Mouse (Mus musculus) heart, embryonic 12.5 days (tissue): ENCODE measurements around the gene Def8. TPM values are rescaled to one million over a fixed set of nuclear protein-coding genes. Genes with fewer than 3 reads are reported as not detected.
A peak's percentile ranks its signal among the peaks of the same experiment; 100 is the strongest.
"Not testable (repeated sequence)": the region's sequence is repeated elsewhere in the genome, so short reads cannot be mapped to it uniquely, and the experiment has no call there.

Experiments used
- ATAC-seq: fragments of 200-750 bp; cut with Nextera tagmentation; 2 replicates; pipeline ENCODE4 v1.8.0; 2017; ENCODE audit warnings: moderate TSS enrichment, moderate library complexity; ENCODE audit not compliant: insufficient number of reproducible peaks, low FRiP score
- H3K27ac ChIP-seq: fragments of 300-500 bp; sonication (generic); 2 replicates; pipeline ENCODE4 v1.5.1; 2016; ENCODE audit warnings: mild to moderate bottlenecking, moderate library complexity; ENCODE audit not compliant: poor library complexity, severe bottlenecking
- H3K27me3 ChIP-seq: fragments of 300-500 bp; sonication (generic); replicated peaks from 2 replicates; pipeline ENCODE4 v1.6.1; 2016; ENCODE audit warnings: mild to moderate bottlenecking, moderate library complexity
- H3K36me3 ChIP-seq: fragments of 300-500 bp; sonication (generic); 2 replicates; pipeline ENCODE4 v1.6.1; 2016; ENCODE audit warnings: mild to moderate bottlenecking, moderate library complexity
- H3K4me1 ChIP-seq: fragments of 300-500 bp; sonication (generic); replicated peaks from 2 replicates; pipeline ENCODE4 v1.6.1; 2016; ENCODE audit warnings: mild to moderate bottlenecking
- H3K4me2 ChIP-seq: fragments of 300-500 bp; sonication (generic); 2 replicates; pipeline ENCODE4 v1.6.1; 2016; ENCODE audit warnings: mild to moderate bottlenecking, moderate library complexity
- H3K4me3 ChIP-seq: fragments of 300-500 bp; sonication (generic); 2 replicates; pipeline ENCODE4 v1.5.1; 2016; ENCODE audit warnings: mild to moderate bottlenecking
- H3K9ac ChIP-seq: fragments of 300-500 bp; sonication (generic); 2 replicates; pipeline ENCODE4 v1.6.1; 2016; ENCODE audit warnings: mild to moderate bottlenecking, moderate library complexity
- H3K9me3 ChIP-seq: fragments of 300-500 bp; sonication (generic); replicated peaks from 2 replicates; pipeline ENCODE4 v1.6.1; 2016; ENCODE audit warnings: mild to moderate bottlenecking, moderate library complexity
- WGBS: fragments of 180-500 bp; shearing (Covaris S2); methylation state at CpG from one replicate; pipeline ENCODE4 v1.1.7; 2016; 5-methylcytosine and 5-hydroxymethylcytosine counted together
- polyA plus RNA-seq: library from polyadenylated mRNA; unstranded; fragments of >200 nt; fragmentation: Nextera tagmentation; extraction: Ambion mirVana; gene quantifications from 2 replicates; pipeline ENCODE4 v1.2.1, GENCODE M21; 2016

Gene Def8
- polyA plus RNA-seq, 1 experiment from 2014 or later: 34.7 TPM

GRCm38 (mm10) chr8:123453951-123454350 lies 30.6 kb downstream of the Def8 start:
- no peak for ATAC-seq
- WGBS: 82% methylated on average over 5 of the region's 5 CpGs
- H3K9me3 ChIP-seq: no peaks in the 10 kb centered on the region
- H3K27me3 ChIP-seq: no peaks in the 10 kb centered on the region
- peaks cover 87% of the 10 kb centered on the region for H3K36me3 ChIP-seq
- no peak overlapping the region for H3K4me3 ChIP-seq
- H3K9ac ChIP-seq: no peak overlapping the region
- no peak overlapping the region for H3K4me2 ChIP-seq
- H3K27ac ChIP-seq: no peak overlapping the region
- H3K4me1 ChIP-seq: no peaks in the 10 kb centered on the region

DNA sequence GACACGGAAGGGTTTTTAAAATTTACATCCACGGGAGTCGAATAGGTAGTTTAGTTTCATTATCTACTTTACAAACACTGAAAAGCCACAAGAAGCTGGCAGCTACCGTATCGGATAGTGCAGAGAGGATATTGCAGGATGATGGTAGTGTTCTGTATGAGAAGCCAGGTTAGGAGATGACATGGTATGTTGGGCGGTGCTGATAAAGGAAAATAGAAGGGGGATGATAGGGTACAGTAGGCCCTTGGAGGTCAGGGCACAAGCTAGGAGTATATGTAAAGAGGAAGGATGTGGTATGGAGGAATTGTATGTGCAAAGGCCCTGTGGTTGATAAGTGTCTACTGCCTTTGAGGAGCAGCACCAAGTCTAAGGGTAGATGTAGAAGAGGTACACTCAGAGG lies 31.2 kb downstream of the Def8 start:
- WGBS: 91% methylated on average over 6 of the region's 6 CpGs
- no peak for ATAC-seq
- no peak overlapping the region for H3K9ac ChIP-seq
- H3K27ac ChIP-seq: no peak overlapping the region
- no peak overlapping the region for H3K4me2 ChIP-seq
- no peaks in the 10 kb centered on the region for H3K27me3 ChIP-seq
- peaks cover 87% of the 10 kb centered on the region for H3K36me3 ChIP-seq
- no peaks in the 10 kb centered on the region for H3K4me1 ChIP-seq
- no peaks in the 10 kb centered on the region for H3K9me3 ChIP-seq
- no peak overlapping the region for H3K4me3 ChIP-seq

GRCm38 (mm10) chr8:123463651-123464050 lies 40.3 kb downstream of the Def8 start:
- no peak for ATAC-seq
- Histone ChIP-seq H3K9ac (no peak overlapping the region), H3K27me3 (no peaks in the 10 kb centered on the region), H3K36me3 (peaks cover 52% of the 10 kb centered on the region), H3K27ac (no peak overlapping the region), H3K9me3 (no peaks in the 10 kb centered on the region), H3K4me1 (no peaks in the 10 kb centered on the region), H3K4me3 (no peak overlapping the region), H3K4me2 (no peak overlapping the region)
- WGBS: 82% methylated on average over 4 of the region's 4 CpGs

DNA sequence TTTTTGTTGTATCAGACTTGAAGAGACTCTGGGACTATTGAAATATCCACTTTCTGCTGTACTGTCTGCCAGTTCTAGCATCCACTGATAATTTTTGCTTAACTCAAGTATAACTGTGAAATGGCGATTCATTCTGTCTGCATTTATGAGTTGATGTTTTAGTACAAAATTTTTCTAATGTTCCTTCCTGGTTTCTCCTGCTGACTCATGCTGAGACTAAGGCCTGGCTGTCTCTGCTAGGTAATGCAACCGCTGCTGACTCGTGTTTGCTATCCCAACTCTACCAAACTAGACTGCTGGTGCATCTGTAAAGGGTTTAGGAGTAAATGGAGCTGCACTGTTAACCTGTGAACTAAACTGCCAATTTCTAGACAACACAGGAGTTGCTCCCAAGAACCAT lies 44.1 kb downstream of the Def8 start:
- peaks cover 14% of the 10 kb centered on the region for H3K36me3 ChIP-seq
- no peak overlapping the region for H3K27ac ChIP-seq
- no peak overlapping the region for H3K4me2 ChIP-seq
- H3K4me3 ChIP-seq: no peak overlapping the region
- H3K9ac ChIP-seq: no peak overlapping the region
- H3K4me1 ChIP-seq: no peaks in the 10 kb centered on the region
- no peak for ATAC-seq
- 0 out of 2 replicates have a peak, but pooled peaks cover 7% of the 10 kb centered on the region for H3K27me3 ChIP-seq
- 72% methylated on average over 3 of the region's 3 CpGs for WGBS
- no peaks in the 10 kb centered on the region for H3K9me3 ChIP-seq

DNA sequence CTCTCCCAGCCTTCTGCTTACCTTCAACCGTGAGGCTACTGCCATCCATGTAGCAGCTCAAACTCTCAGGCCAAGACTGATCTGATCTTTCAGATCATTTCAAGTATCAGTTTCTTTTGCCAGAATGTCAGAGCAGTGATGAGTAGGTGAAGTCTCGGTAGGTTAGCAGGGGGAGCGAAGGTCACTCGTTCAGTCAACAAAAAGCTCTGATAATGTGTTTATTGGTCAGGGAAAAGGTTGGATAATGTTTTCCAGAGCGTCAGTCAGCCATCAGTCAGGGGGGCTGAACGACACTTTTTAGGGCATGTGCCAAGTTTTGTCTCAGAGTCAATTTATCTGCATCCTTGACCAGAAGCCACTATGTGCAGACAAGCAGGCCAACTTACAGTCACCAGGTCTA lies 49.7 kb downstream of the Def8 start:
- H3K4me2 ChIP-seq, H3K4me1 ChIP-seq, H3K4me3 ChIP-seq, H3K36me3 ChIP-seq, H3K9me3 ChIP-seq, H3K9ac ChIP-seq, H3K27me3 ChIP-seq, ATAC-seq, H3K27ac ChIP-seq: not testable (repeated sequence)
- 64% methylated on average over 6 of the region's 6 CpGs for WGBS

- peaks cover 19% of the 10 kb centered on the region for H3K4me1 ChIP-seq
- WGBS: 45% methylated on average over 5 of the region's 5 CpGs
- not testable (repeated sequence) for H3K9ac ChIP-seq, H3K9me3 ChIP-seq, H3K27me3 ChIP-seq, H3K36me3 ChIP-seq, ATAC-seq, H3K4me3 ChIP-seq, H3K27ac ChIP-seq, H3K4me2 ChIP-seq
Measured at GRCm38 (mm10) chr8:123474549-123474948, 51.2 kb downstream of the Def8 start.

- WGBS: 9% methylated on average over 34 of the region's 34 CpGs
- ATAC-seq: 0 out of 2 replicates have a peak, but pooled peaks have one; percentile 26
- peak overlapping the region; percentile 82 for H3K4me2 ChIP-seq
Measured at GRCm38 (mm10) chr8:123476911-123477736, 53.8 kb downstream of the Def8 start.

DNA sequence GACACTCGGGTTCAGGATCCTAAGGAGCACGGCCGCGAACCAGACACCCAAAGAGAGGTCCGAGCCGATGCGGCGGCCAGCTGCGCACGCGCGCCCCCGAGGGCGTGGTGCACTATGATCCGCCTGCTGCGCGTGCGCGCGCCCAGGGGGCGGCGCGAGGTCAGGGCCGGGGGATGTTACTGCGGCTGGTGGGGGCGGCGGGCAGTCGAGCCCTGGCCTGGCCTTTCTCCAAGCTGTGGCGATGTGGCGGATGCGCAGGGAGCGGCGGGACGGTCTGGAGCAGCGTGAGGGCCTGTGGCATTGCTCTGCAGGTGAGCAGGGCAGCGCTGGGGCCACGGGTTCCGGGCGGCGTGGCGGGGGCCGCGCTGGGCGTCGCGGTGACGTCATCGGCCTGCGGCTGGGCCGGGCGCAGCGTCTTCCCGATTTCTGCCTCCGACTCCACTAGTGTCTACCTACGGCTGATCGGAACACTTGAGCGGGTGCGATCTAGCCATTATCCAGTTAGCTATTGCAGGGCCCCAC lies 54.5 kb downstream of the Def8 start, which contains the start of gene Afg3l1:
Gene Afg3l1, plus strand, starts transcription at position 167 of the 522 bp plus-strand sequence.
- Histone ChIP-seq H3K4me2 (peak within 1 kb of the TSS; percentile 82), H3K27ac (peak within 1 kb of the TSS; percentile 97), H3K9me3 (no peaks in the 10 kb centered on the region), H3K4me1 (peaks cover 19% of the 10 kb centered on the region), H3K4me3 (peak within 1 kb of the TSS; percentile 90), H3K36me3 (peaks cover 27% of the 10 kb centered on the region), H3K27me3 (no peaks in the 10 kb centered on the region), H3K9ac (peak within 1 kb of the TSS; percentile 84)
- WGBS: under 1% methylated on average over 55 of the region's 58 CpGs
- ATAC-seq: peak; percentile 97

More at GRCm38 (mm10) chr8:123476911-123477736, 53.8 kb downstream of the Def8 start:
- peaks cover 19% of the 10 kb centered on the region for H3K4me1 ChIP-seq
- no peaks in the 10 kb centered on the region for H3K27me3 ChIP-seq
- H3K9me3 ChIP-seq: no peaks in the 10 kb centered on the region
- H3K4me3 ChIP-seq: peak overlapping the region; percentile 90
- peaks cover 21% of the 10 kb centered on the region for H3K36me3 ChIP-seq
- H3K27ac ChIP-seq: peak overlapping the region; percentile 97
- H3K9ac ChIP-seq: peak overlapping the region; percentile 84

GRCm38 (mm10) chr8:123478456-123479218 lies 55.3 kb downstream of the Def8 start:
- Histone ChIP-seq H3K4me1 (peaks cover 19% of the 10 kb centered on the region), H3K27me3 (no peaks in the 10 kb centered on the region), H3K9ac (peak overlapping the region; percentile 84), H3K4me2 (peak overlapping the region; percentile 82), H3K36me3 (peaks cover 34% of the 10 kb centered on the region), H3K4me3 (peak overlapping the region; percentile 90), H3K9me3 (no peaks in the 10 kb centered on the region), H3K27ac (peak overlapping the region; percentile 97)
- ATAC-seq: no peak
- WGBS: 35% methylated on average over 16 of the region's 16 CpGs

DNA sequence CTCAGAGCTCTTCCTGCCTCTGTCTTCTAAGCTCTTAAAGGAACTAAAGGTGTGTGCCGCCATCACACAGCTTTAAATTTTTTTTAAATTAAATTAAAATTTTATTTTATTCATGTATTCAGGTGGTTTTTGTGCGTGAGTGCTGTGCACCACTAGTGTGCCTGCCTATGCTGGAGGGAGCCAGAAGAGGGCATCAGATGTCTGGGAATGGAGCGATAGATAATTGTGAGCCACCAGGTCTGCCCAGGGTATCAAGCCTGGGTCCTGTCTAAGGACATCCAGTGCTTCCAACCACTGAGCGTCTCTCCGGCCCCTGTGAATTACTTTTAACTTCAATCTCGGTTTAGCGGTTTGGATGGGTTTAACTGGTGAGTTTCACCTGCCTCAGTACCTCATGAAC lies 59.3 kb downstream of the Def8 start:
- peaks cover 72% of the 10 kb centered on the region for H3K36me3 ChIP-seq

More for the DNA sequence above, 59.3 kb downstream of the Def8 start:
- WGBS: 86% methylated on average over 7 of the region's 7 CpGs
- H3K9me3 ChIP-seq: no peaks in the 10 kb centered on the region
- H3K9ac ChIP-seq: no peak overlapping the region
- no peak overlapping the region for H3K4me2 ChIP-seq
- H3K4me3 ChIP-seq: no peak overlapping the region
- ATAC-seq: no peak
- H3K27me3 ChIP-seq: no peaks in the 10 kb centered on the region
- H3K27ac ChIP-seq: no peak overlapping the region
- H3K4me1 ChIP-seq: peaks cover 10% of the 10 kb centered on the region
